Mouse (Mus musculus): ENCODE measurements around the gene Gm20388.

Gm20388 gene

GRCm38 (mm10) chr8:122442781-122443180, 2532.1 kb downstream of the Gm20388 start:
- no peak for DNase-seq (ENCODE audit: extremely low spot score, low read depth, low spot score)

- peak; percentile 98 for DNase-seq (ENCODE audit: extremely low spot score, low read depth, low spot score)
These were observed 2532.8 kb downstream of the Gm20388 start, which contains the start of gene Mvd for GRCm38 (mm10) chr8:122443262-122444006. Mvd (minus strand) TSS chr8:122443422.

- no peak for DNase-seq (ENCODE audit: extremely low spot score, low read depth, low spot score)
These were observed 2533.6 kb downstream of the Gm20388 start for GRCm38 (mm10) chr8:122444058-122444748.

GRCm38 (mm10) chr8:122445203-122445602, 2534.6 kb downstream of the Gm20388 start:
- DNase-seq (ENCODE audit: extremely low spot score, low read depth, low spot score), result no peak

- no peak for DNase-seq (ENCODE audit: extremely low spot score, low read depth, low spot score)
These were observed 2540.6 kb downstream of the Gm20388 start for GRCm38 (mm10) chr8:122451161-122451703.

GRCm38 (mm10) chr8:122452154-122452553, 2541.5 kb downstream of the Gm20388 start:
- no peak for DNase-seq (ENCODE audit: extremely low spot score, low read depth, low spot score)

- no peak for DNase-seq (ENCODE audit: extremely low spot score, low read depth, low spot score)
These were observed 2543.8 kb downstream of the Gm20388 start for GRCm38 (mm10) chr8:122454409-122454808.

GRCm38 (mm10) chr8:122457171-122457570, 2546.5 kb downstream of the Gm20388 start:
- no peak for DNase-seq (ENCODE audit: extremely low spot score, low read depth, low spot score)

GRCm38 (mm10) chr8:122459218-122459900, 2548.7 kb downstream of the Gm20388 start:
- no peak for DNase-seq (ENCODE audit: extremely low spot score, low read depth, low spot score)

GRCm38 (mm10) chr8:122459990-122460389, 2549.3 kb downstream of the Gm20388 start:
- DNase-seq (ENCODE audit: extremely low spot score, low read depth, low spot score), result no peak

- no peak for DNase-seq (ENCODE audit: extremely low spot score, low read depth, low spot score)
These were observed 2550.2 kb downstream of the Gm20388 start, which contains the start of gene Snai3 for GRCm38 (mm10) chr8:122460524-122461472. Snai3 (minus strand) TSS chr8:122460733.

- no peak for DNase-seq (ENCODE audit: extremely low spot score, low read depth, low spot score)
These were observed 2551.0 kb downstream of the Gm20388 start for GRCm38 (mm10) chr8:122461473-122462148.

GRCm38 (mm10) chr8:122462510-122462909, 2551.9 kb downstream of the Gm20388 start:
- DNase-seq (ENCODE audit: extremely low spot score, low read depth, low spot score), result no peak

- no peak for DNase-seq (ENCODE audit: extremely low spot score, low read depth, low spot score)
These were observed 2553.3 kb downstream of the Gm20388 start for GRCm38 (mm10) chr8:122463651-122464640.

- no peak for DNase-seq (ENCODE audit: extremely low spot score, low read depth, low spot score)
These were observed 2554.3 kb downstream of the Gm20388 start for GRCm38 (mm10) chr8:122464985-122465384.

GRCm38 (mm10) chr8:122467816-122468215, 2557.2 kb downstream of the Gm20388 start:
- no peak for DNase-seq (ENCODE audit: extremely low spot score, low read depth, low spot score)

GRCm38 (mm10) chr8:122469407-122469806, 2558.8 kb downstream of the Gm20388 start:
- DNase-seq (ENCODE audit: extremely low spot score, low read depth, low spot score), result no peak

GRCm38 (mm10) chr8:122469965-122470364, 2559.3 kb downstream of the Gm20388 start:
- no peak for DNase-seq (ENCODE audit: extremely low spot score, low read depth, low spot score)
